Mouse (Mus musculus): Measurements from ENCODE around the gene Wnk2.

Gene Wnk2

GRCm38 (mm10) chr13:49134491-49134890 is 13.3 kb downstream of the Wnk2 start:
- no peak for DNase-seq

- no peak for DNase-seq
These were observed 14.7 kb downstream of the Wnk2 start for GRCm38 (mm10) chr13:49133125-49133524.

- DNase-seq, result peak; percentile 30
These were observed 15.7 kb downstream of the Wnk2 start for GRCm38 (mm10) chr13:49131946-49132687.

- DNase-seq, result no peak
These were observed 16.4 kb downstream of the Wnk2 start for GRCm38 (mm10) chr13:49131342-49131855.

GRCm38 (mm10) chr13:49129845-49130244 is 18.0 kb downstream of the Wnk2 start:
- DNase-seq, result no peak

GRCm38 (mm10) chr13:49129154-49129553 is 18.7 kb downstream of the Wnk2 start:
- no peak for DNase-seq

GRCm38 (mm10) chr13:49127844-49128631 is 19.8 kb downstream of the Wnk2 start:
- DNase-seq, result no peak

- DNase-seq, result no peak
These were observed 25.7 kb downstream of the Wnk2 start for GRCm38 (mm10) chr13:49122106-49122505.

- no peak for DNase-seq
These were observed 30.3 kb downstream of the Wnk2 start for GRCm38 (mm10) chr13:49117563-49117962.

GRCm38 (mm10) chr13:49114921-49115320 is 32.9 kb downstream of the Wnk2 start:
- no peak for DNase-seq

GRCm38 (mm10) chr13:49114116-49114515 is 33.7 kb downstream of the Wnk2 start:
- no peak for DNase-seq

- DNase-seq, result no peak
These were observed 34.5 kb downstream of the Wnk2 start for GRCm38 (mm10) chr13:49113345-49113744.

- DNase-seq, result no peak
These were observed 35.2 kb downstream of the Wnk2 start for GRCm38 (mm10) chr13:49112652-49113051.

- no peak for DNase-seq
These were observed 38.1 kb downstream of the Wnk2 start for GRCm38 (mm10) chr13:49109665-49110064.

GRCm38 (mm10) chr13:49108119-49108846 is 39.5 kb downstream of the Wnk2 start:
- DNase-seq, result no peak

- DNase-seq, result no peak
These were observed 43.9 kb downstream of the Wnk2 start for GRCm38 (mm10) chr13:49103913-49104312.

GRCm38 (mm10) chr13:49103235-49103634 is 44.6 kb downstream of the Wnk2 start:
- DNase-seq, result no peak

- DNase-seq, result no peak
These were observed 47.4 kb downstream of the Wnk2 start for GRCm38 (mm10) chr13:49100417-49100816.

GRCm38 (mm10) chr13:49096826-49097225 is 51.0 kb downstream of the Wnk2 start:
- DNase-seq, result no peak

- peak; percentile 42 for DNase-seq
These were observed 53.1 kb downstream of the Wnk2 start for GRCm38 (mm10) chr13:49094667-49095066.

GRCm38 (mm10) chr13:49093471-49093891 is 54.3 kb downstream of the Wnk2 start:
- DNase-seq, result no peak

GRCm38 (mm10) chr13:49092596-49092995 is 55.2 kb downstream of the Wnk2 start:
- DNase-seq, result peak; percentile 34

GRCm38 (mm10) chr13:49090176-49090575 is 57.6 kb downstream of the Wnk2 start:
- DNase-seq, result peak; percentile 63

Measured in thymus, postnatal 25 days (tissue).